Mouse (Mus musculus) retina, adult 2 months (tissue): Measurements from ENCODE around the gene Fus.

ENCODE experiments used
- DNase-seq: peaks from one replicate; pipeline ENCODE4 v3.0.0-alpha.2; 2012; ENCODE audit warnings: low read depth, low spot score

The Fus gene

DNA sequence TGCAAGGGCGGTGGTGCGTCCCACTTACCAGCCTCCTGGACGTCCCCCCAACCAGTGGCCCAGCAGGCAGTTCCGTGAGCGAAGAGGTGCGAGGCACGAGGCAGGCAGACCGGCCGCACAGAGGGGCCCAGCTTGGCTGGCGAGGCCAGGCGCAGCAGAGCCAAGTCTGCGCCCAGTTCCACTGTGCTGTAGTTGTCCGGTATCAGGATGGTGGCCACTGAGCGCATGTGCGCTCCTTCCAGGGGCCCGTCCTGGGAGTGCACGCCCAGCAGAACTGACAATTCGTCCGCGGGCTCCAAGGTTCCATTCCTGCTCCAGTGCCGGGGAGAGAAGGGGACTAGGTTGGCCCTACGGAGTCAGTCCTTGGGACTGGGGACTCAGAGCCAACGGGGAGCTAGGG lies 22.6 kb upstream of the Fus start:
- DNase-seq: no peak

GRCm38 (mm10) chr7:127946470-127947023 lies 20.7 kb upstream of the Fus start, which contains the start of gene Prss36:
TSS of gene Prss36 (minus strand) at chr7:127946725.
- no peak for DNase-seq

DNA sequence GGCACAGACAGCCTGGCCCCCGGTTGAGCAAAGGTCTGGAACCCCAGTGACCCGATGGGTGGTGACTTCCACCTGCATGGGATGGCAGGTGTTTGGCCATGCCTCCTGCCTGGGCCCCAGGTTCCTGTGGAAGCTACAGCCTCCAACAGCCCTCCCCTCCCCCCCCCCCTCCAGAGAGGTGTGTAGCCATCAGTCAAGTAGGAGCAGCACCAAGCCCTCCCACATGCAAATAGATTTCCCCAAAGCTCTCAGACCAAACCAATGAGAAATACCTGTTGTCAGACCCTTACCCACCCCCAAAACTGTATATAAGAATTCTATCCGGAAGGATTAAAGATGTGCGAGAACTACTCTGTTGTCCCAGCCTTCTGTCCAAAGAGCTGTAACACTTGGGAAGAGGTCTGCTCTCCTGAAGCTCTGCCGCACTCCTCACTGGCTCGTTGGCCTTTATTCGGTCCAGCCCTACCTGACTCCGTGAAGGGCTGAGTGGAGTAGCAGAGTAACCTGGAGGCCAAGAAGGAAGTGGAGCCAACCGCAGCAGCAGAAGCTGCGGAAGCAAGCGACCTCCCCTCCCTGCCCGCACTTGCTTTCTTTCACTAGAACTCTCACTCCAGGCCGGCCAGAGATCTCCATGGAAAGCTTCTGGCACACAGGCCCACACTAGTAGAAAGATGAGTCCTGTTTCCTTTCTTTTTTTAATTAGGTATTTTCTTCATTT lies 14.2 kb upstream of the Fus start:
- DNase-seq: no peak

DNA sequence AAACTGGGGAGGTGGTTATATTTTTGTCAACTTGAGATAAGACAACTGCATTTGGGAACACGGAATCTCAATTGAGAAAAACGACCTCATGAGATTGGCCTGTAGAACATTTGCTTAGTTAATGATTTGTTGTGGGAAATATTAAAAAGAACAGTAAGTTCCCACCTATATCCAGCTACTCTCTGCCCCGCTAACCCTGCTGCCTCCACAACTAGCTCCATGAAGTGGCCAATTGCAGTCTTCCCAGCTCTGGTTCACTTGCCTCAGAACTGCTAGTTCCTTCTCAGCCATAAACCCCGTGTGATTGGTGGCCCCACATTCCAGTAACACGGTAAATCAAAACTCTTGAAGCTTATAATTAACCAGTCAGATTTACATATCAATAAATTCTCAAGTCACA lies 7.9 kb upstream of the Fus start:
- DNase-seq: no peak

DNA sequence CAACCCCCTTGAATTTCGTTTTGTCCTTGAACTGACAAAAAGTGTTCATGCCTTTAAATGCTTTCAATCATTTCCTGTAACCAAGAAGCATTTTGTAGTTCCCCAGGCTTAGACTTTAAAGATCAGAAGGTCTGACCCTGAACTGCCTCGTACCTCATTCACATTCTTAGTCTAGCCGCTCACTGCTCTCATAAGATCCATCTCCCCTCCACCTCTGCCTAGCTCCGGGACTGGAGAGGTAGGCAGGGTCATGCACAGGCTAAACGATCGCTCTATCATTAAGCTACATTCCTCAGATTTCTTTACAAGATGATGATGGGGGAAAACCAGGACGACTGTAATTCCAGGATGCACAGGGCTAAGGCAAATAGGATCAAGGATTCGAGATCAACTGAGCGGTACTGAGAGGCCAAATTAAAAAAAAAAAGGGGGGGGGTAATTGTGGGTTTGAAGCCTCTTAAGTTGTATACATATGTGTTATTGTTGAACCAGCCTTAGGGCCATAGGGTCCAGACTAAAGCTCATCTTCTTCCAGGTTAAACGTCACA lies 812 bp upstream of the Fus start:
- no peak for DNase-seq

DNA sequence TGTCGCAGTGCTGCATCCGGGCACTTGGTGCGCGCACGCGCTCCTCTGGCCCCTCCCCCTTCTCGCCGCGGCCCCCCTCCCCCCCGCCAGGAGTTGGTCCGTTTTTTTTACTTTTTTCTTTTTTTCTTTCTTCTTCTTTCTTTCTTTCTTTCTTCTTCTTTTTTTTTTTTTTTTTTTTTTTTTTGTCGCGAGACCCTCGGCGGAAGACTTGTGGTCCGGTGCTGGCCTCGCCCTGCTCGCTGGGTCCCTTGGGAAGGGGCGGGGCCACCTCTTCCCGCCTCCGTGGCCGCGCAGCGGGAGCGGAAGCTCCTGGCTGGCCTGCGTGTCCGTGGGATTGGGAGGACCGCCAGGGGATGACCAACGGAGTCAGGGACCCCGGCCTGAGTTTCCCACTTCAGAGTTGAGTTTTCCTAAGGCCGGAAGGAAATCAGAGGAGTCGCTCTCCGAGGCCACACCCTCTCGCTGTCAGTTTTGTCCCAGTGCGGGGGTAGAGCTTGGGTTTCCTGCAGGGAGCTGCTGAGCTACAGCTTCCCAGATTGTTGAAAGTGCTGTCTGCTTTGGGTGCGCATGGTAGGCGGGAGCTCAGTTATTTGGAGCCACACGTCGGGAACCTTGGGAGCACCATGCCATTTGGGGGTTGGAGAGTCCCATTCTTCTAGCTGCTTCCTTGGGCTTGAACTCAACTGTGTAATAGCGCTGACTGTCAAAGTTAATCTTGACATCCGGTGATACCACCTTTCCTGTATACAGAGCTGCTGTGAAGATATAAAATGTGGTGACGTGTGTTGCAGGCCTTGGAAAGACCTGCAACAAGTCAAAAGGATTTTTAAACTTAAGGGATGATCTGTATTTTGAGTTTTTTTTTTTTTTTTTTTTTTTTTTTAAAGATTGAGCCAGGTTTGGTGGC lies 918 bp downstream of the Fus start:
- no peak for DNase-seq

- DNase-seq: no peak
These were observed 7.2 kb downstream of the Fus start for GRCm38 (mm10) chr7:127974413-127974930.

DNA sequence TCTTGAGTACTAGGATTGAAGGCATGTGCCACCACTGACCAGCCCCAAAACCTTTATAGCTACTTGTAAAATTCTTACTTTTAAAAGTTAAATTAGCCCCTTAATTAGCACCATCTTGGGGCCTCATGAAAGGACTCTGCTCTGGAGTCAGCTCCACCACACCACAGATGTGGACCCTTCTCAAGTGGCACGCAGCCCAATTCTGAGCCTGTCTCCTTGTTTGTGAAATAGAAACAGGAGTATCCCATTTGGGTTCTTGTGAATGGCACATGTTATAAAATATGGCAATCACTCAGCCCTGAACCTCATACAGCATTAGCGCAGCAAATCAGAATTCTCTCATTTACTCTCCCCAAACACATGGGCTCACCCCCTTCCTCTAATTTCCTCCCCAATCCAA lies 11.6 kb downstream of the Fus start:
- DNase-seq: no peak

GRCm38 (mm10) chr7:127980606-127981005 lies 13.3 kb downstream of the Fus start:
- DNase-seq: no peak

DNA sequence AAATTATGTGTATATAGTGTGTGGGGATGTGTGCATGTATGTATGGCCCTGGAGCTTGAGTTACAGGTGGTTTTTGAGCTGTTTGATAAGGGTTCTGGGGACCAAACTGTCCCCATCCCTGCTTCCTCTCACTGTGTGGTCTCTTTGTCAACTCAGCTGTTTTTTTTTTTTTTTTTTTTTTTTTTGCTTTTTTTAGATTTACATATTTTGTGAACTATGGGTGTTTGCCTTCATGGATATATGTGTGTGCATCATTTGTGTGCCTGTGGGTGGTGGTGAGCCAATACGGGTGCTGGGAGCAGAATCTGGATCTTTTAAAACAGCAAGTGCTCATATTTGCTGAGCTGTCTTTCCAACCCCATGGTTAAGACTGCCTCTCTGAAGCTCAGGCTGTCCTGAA lies 21.6 kb downstream of the Fus start:
- DNase-seq: no peak

- DNase-seq: peak; percentile 11
These were observed 24.6 kb downstream of the Fus start for GRCm38 (mm10) chr7:127991643-127992487.

GRCm38 (mm10) chr7:127992488-127993340 lies 25.5 kb downstream of the Fus start:
- no peak for DNase-seq

DNA sequence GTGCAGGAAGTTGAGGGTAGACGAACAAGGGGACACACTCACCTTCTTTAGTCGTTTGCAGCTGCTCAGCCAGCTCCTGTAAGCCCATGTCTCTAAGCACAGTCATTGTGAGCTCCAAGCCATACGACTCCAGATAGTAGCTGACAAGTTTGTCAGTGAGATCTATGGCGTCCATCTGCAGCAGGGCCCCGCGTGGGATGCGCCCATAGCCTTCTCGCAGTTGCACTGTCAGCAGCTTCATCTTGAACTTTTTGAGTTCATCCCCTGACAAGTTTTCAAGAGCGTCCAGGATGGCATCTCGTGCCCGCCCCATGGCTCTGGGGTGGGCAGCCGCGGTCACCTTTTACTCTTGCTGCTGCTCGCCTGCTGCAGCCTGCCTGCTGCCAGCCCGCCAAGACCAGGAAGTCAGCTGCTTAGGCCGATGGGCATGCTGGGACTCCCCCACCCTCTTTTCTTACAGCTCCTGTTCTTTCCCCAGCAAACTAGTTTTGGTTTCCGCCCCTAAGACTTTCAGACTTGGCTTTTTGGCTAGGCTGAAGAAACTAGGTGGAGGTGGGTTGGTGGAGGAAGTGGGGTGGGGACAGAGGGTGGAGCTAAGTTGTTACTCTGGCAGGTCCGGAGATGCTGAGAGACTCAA lies 26.2 kb downstream of the Fus start, which contains the start of gene Pycard:
Gene Pycard, minus strand, starts transcription at position 527 of the 637 bp plus-strand sequence.
- no peak for DNase-seq

DNA sequence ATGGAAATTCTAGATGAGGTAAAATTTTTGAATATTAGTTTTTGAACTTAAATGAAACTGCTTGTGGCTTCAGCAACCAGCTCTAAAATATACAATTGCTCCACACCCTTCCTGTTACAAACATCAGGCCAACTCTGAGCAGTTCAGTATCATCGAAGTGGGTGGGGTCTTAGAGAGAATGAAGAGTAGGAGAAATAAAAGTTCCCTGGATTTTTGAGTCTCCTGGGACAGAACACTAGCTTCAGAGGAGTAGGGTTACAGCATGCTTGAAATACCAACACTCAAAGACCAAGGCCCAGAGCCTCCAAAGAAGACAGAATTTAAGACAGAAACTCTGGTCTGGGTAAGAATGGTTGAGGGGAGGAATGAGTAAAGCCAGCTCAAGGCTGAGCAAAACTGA lies 32.2 kb downstream of the Fus start:
- no peak for DNase-seq

- no peak for DNase-seq
These were observed 33.1 kb downstream of the Fus start for GRCm38 (mm10) chr7:128000068-128000950.

DNA sequence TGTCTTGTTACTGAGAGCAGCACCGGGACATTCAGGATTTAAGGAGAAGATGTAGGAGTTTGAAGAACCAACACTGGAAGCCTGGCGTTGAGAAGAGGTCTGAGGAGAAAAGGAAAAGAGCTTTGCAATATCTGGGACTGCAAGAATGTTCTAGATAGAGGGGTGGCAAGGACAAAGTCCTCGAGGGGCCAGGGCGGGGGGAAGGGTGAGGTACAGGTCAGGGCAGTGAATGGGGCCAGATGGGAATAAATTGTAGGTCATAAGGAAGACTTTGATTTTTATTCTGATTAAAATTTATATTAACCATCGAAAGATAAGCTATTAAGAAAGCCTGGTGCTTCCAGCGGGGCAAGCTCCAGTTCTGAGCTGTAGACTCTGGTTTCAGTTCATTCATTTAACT lies 35.8 kb downstream of the Fus start:
- no peak for DNase-seq

GRCm38 (mm10) chr7:128003688-128004087 lies 36.4 kb downstream of the Fus start, which contains the start of gene Trim72:
TSS of gene Trim72 (plus strand) at chr7:128003949.
- no peak for DNase-seq

- no peak for DNase-seq
These were observed 36.9 kb downstream of the Fus start for GRCm38 (mm10) chr7:128004150-128004486.
